Mouse (Mus musculus): ENCODE data around the gene Tmem100. TPM values are rescaled to one million over a fixed set of nuclear protein-coding genes. Genes with fewer than 3 reads are reported as not detected.

The Tmem100 gene
- polyA plus RNA-seq, 1 experiment from 2014 or later: 31.1 TPM

GRCm38 (mm10) chr11:90038022-90038421 is 7.9 kb downstream of the Tmem100 start:
- H3K9me3 ChIP-seq (ENCODE audit: control insufficient read depth, low read length): no peaks in the 10 kb centered on the region
- ATAC-seq (ENCODE audit: low FRiP score, low TSS enrichment) (no peak), DNase-seq (ENCODE audit: low spot score) (peak; percentile 45)
- no peak overlapping the region for H3K27ac ChIP-seq (replicated peaks)
- no peak overlapping the region for H3K4me2 ChIP-seq (replicated peaks; ENCODE audit: low read depth)
- H3K27me3 ChIP-seq (ENCODE audit: control insufficient read depth, insufficient read depth, low read length): no peaks in the 10 kb centered on the region
- H3K4me3 ChIP-seq (ENCODE audit: low read depth, low read length): no peak overlapping the region
- no peaks in the 10 kb centered on the region for H3K4me1 ChIP-seq (replicated peaks; ENCODE audit: control insufficient read depth, insufficient read depth)
- TF ChIP-seq CTCF (IDR thresholded peaks at IDR 0.05; ENCODE audit: low read depth) (peak; percentile 80), EP300 (optimal IDR thresholded peaks at IDR 0.05) (no peak)
- no peak overlapping the region for H3K9ac ChIP-seq (ENCODE audit: low read length)
- 17% methylated on average over 5 of the region's 5 CpGs for WGBS
- H3K36me3 ChIP-seq (ENCODE audit: control insufficient read depth, insufficient read depth, low read length): no peaks in the 10 kb centered on the region

GRCm38 (mm10) chr11:90044459-90044858 is 14.3 kb downstream of the Tmem100 start:
- 57% methylated on average over 4 of the region's 4 CpGs for WGBS

GRCm38 (mm10) chr11:90046211-90046610 is 16.1 kb downstream of the Tmem100 start:
- DNase-seq (ENCODE audit: low spot score) (no peak), ATAC-seq (ENCODE audit: low FRiP score, low TSS enrichment) (no peak)
- no peak overlapping the region for H3K4me2 ChIP-seq (replicated peaks; ENCODE audit: low read depth)
- no peaks in the 10 kb centered on the region for H3K36me3 ChIP-seq (ENCODE audit: control insufficient read depth, insufficient read depth, low read length)
- TF ChIP-seq CTCF (IDR thresholded peaks at IDR 0.05; ENCODE audit: low read depth) (no peak), EP300 (optimal IDR thresholded peaks at IDR 0.05) (no peak)
- H3K9ac ChIP-seq (ENCODE audit: low read length): no peak overlapping the region
- no peaks in the 10 kb centered on the region for H3K9me3 ChIP-seq (ENCODE audit: control insufficient read depth, low read length)
- H3K4me1 ChIP-seq (replicated peaks; ENCODE audit: control insufficient read depth, insufficient read depth): no peaks in the 10 kb centered on the region
- no peak overlapping the region for H3K27ac ChIP-seq (replicated peaks)
- no peaks in the 10 kb centered on the region for H3K27me3 ChIP-seq (ENCODE audit: control insufficient read depth, insufficient read depth, low read length)
- WGBS: 49% methylated on average over 7 of the region's 7 CpGs
- H3K4me3 ChIP-seq (ENCODE audit: low read depth, low read length): no peak overlapping the region

More at GRCm38 (mm10) chr11:90044459-90044858, 14.3 kb downstream of the Tmem100 start:
- H3K27ac ChIP-seq (replicated peaks): no peak overlapping the region
- DNase-seq (ENCODE audit: low spot score): no peak
- no peaks in the 10 kb centered on the region for H3K4me1 ChIP-seq (replicated peaks; ENCODE audit: control insufficient read depth, insufficient read depth)
- no peak for ATAC-seq (ENCODE audit: low FRiP score, low TSS enrichment)
- H3K9me3 ChIP-seq (ENCODE audit: control insufficient read depth, low read length): no peaks in the 10 kb centered on the region
- H3K4me3 ChIP-seq (ENCODE audit: low read depth, low read length): no peak overlapping the region
- no peak overlapping the region for H3K4me2 ChIP-seq (replicated peaks; ENCODE audit: low read depth)
- TF ChIP-seq EP300 (optimal IDR thresholded peaks at IDR 0.05): no peak
- TF ChIP-seq CTCF (IDR thresholded peaks at IDR 0.05; ENCODE audit: low read depth): no peak
- no peaks in the 10 kb centered on the region for H3K36me3 ChIP-seq (ENCODE audit: control insufficient read depth, insufficient read depth, low read length)
- no peaks in the 10 kb centered on the region for H3K27me3 ChIP-seq (ENCODE audit: control insufficient read depth, insufficient read depth, low read length)
- H3K9ac ChIP-seq (ENCODE audit: low read length): no peak overlapping the region

- H3K27me3 ChIP-seq (ENCODE audit: control insufficient read depth, insufficient read depth, low read length): no peaks in the 10 kb centered on the region
- no peak for DNase-seq (ENCODE audit: low spot score)
Observed at GRCm38 (mm10) chr11:90047271-90047670, 17.1 kb downstream of the Tmem100 start.

GRCm38 (mm10) chr11:90050016-90050415 is 19.9 kb downstream of the Tmem100 start:
- no peak for TF ChIP-seq CTCF (IDR thresholded peaks at IDR 0.05; ENCODE audit: low read depth)
- no peak for TF ChIP-seq EP300 (optimal IDR thresholded peaks at IDR 0.05)
- H3K36me3 ChIP-seq (ENCODE audit: control insufficient read depth, insufficient read depth, low read length): no peaks in the 10 kb centered on the region
- no peak overlapping the region for H3K9ac ChIP-seq (ENCODE audit: low read length)
- H3K27ac ChIP-seq (replicated peaks): no peak overlapping the region
- no peak overlapping the region for H3K4me3 ChIP-seq (ENCODE audit: low read depth, low read length)
- H3K9me3 ChIP-seq (ENCODE audit: control insufficient read depth, low read length): no peaks in the 10 kb centered on the region
- H3K4me2 ChIP-seq (replicated peaks; ENCODE audit: low read depth): no peak overlapping the region
- H3K27me3 ChIP-seq (ENCODE audit: control insufficient read depth, insufficient read depth, low read length): no peaks in the 10 kb centered on the region
- no peaks in the 10 kb centered on the region for H3K4me1 ChIP-seq (replicated peaks; ENCODE audit: control insufficient read depth, insufficient read depth)
- no peak for DNase-seq (ENCODE audit: low spot score)
- WGBS: 87% methylated on average over 7 of the region's 7 CpGs
- no peak for ATAC-seq (ENCODE audit: low FRiP score, low TSS enrichment)

More at GRCm38 (mm10) chr11:90047271-90047670, 17.1 kb downstream of the Tmem100 start:
- Histone ChIP-seq H3K9me3 (ENCODE audit: control insufficient read depth, low read length) (no peaks in the 10 kb centered on the region), H3K4me3 (ENCODE audit: low read depth, low read length) (no peak overlapping the region), H3K9ac (ENCODE audit: low read length) (no peak overlapping the region), H3K27ac (replicated peaks) (no peak overlapping the region), H3K4me2 (replicated peaks; ENCODE audit: low read depth) (no peak overlapping the region), H3K36me3 (ENCODE audit: control insufficient read depth, insufficient read depth, low read length) (no peaks in the 10 kb centered on the region), H3K4me1 (replicated peaks; ENCODE audit: control insufficient read depth, insufficient read depth) (no peaks in the 10 kb centered on the region)
- ATAC-seq (ENCODE audit: low FRiP score, low TSS enrichment): no peak
- 52% methylated on average over 9 of the region's 9 CpGs for WGBS
- no peak for TF ChIP-seq CTCF (IDR thresholded peaks at IDR 0.05; ENCODE audit: low read depth)
- no peak for TF ChIP-seq EP300 (optimal IDR thresholded peaks at IDR 0.05)

GRCm38 (mm10) chr11:90052785-90053184 is 22.6 kb downstream of the Tmem100 start:
- TF ChIP-seq EP300 (optimal IDR thresholded peaks at IDR 0.05) (no peak), CTCF (IDR thresholded peaks at IDR 0.05; ENCODE audit: low read depth) (no peak)
- no peak for ATAC-seq (ENCODE audit: low FRiP score, low TSS enrichment)
- no peaks in the 10 kb centered on the region for H3K36me3 ChIP-seq (ENCODE audit: control insufficient read depth, insufficient read depth, low read length)
- no peak for DNase-seq (ENCODE audit: low spot score)
- no peak overlapping the region for H3K27ac ChIP-seq (replicated peaks)
- no peaks in the 10 kb centered on the region for H3K4me1 ChIP-seq (replicated peaks; ENCODE audit: control insufficient read depth, insufficient read depth)
- no peaks in the 10 kb centered on the region for H3K27me3 ChIP-seq (ENCODE audit: control insufficient read depth, insufficient read depth, low read length)
- H3K9ac ChIP-seq (ENCODE audit: low read length): no peak overlapping the region
- no peaks in the 10 kb centered on the region for H3K9me3 ChIP-seq (ENCODE audit: control insufficient read depth, low read length)
- H3K4me2 ChIP-seq (replicated peaks; ENCODE audit: low read depth): no peak overlapping the region
- H3K4me3 ChIP-seq (ENCODE audit: low read depth, low read length): no peak overlapping the region
- WGBS: 69% methylated on average over 7 of the region's 7 CpGs
